Mouse (Mus musculus): Measurements from ENCODE around the gene Chst11. TPM values are rescaled to one million over a fixed set of nuclear protein-coding genes. Genes with fewer than 3 reads are reported as not detected.
A peak's percentile ranks its signal among the peaks of the same experiment; 100 is the strongest.

The Chst11 gene
- polyA plus RNA-seq, 1 experiment = 10.4 TPM

DNA sequence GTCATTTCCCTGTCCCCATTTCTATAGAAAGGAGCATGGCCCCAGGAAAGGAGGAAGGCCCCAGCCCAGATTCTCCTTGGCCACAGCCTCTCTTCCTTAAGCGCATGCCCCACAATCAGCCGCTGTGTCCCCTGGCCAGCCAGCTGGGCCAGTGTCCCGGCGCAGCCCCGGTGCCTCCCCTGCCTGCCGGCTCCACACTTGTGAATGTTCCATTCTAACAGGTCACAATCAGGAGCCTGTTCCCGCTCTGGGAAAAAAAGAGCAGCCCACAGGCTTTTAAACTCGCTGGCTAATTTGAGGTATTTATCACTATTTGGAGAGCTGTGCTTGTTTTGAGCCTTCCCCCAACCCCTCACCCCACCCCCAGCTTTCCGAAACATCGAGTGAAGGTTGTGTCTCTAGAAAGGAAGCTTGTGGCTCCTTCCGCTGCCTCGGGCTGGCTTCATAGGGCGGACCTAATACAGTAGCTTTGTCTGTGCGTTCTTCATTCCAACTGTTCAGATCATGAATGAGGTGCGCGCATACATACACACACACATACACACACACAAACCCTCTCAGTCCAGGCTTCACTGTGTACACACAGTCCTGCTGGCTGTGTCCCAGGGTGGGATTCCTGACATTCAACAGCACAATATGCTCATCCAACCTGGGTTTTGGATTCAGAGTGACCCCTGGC lies 155.1 kb downstream of the Chst11 start:
- peaks cover 81% of the 10 kb centered on the region for H3K4me1 ChIP-seq
- H3K4me3 ChIP-seq (replicated peaks) = no peak overlapping the region
- no peak for TF ChIP-seq GATA1 (IDR thresholded peaks at IDR 0.05; ENCODE audit: borderline replicate concordance, low read length)
- TF ChIP-seq FLI1 (IDR thresholded peaks at IDR 0.05; ENCODE audit: low read length) = no peak
- H3K36me3 ChIP-seq (replicated peaks; ENCODE audit: low read length) = peaks cover 41% of the 10 kb centered on the region
- H3K27me3 ChIP-seq (replicated peaks) = no peaks in the 10 kb centered on the region
- no peaks in the 10 kb centered on the region for H3K9me3 ChIP-seq

DNA sequence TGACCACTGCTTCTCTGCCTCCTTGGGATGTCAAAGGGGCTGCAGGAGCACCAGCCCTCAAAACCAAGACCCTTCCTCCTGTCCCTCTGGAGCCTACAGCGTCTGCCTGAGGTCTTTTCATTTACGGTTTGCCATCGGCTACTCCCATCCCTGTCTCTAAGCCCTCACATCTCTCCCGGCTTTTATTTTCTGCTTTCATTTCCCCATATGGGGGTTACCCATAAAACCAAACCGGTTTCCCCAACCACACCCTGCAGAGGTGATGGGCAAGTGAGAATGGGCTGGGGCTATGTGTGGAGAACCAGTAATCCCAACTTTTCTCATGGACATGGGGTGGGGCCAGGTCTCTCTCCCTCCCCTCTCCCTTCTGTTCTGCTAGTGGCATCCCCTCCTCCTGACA lies 156.1 kb downstream of the Chst11 start:
- no peaks in the 10 kb centered on the region for H3K9me3 ChIP-seq
- no peaks in the 10 kb centered on the region for H3K27me3 ChIP-seq (replicated peaks)
- H3K36me3 ChIP-seq (replicated peaks; ENCODE audit: low read length) = peaks cover 45% of the 10 kb centered on the region
- H3K4me1 ChIP-seq = peaks cover 83% of the 10 kb centered on the region
- H3K4me3 ChIP-seq (replicated peaks) = no peak overlapping the region
- TF ChIP-seq FLI1 (IDR thresholded peaks at IDR 0.05; ENCODE audit: low read length) (no peak), GATA1 (IDR thresholded peaks at IDR 0.05; ENCODE audit: borderline replicate concordance, low read length) (no peak)

DNA sequence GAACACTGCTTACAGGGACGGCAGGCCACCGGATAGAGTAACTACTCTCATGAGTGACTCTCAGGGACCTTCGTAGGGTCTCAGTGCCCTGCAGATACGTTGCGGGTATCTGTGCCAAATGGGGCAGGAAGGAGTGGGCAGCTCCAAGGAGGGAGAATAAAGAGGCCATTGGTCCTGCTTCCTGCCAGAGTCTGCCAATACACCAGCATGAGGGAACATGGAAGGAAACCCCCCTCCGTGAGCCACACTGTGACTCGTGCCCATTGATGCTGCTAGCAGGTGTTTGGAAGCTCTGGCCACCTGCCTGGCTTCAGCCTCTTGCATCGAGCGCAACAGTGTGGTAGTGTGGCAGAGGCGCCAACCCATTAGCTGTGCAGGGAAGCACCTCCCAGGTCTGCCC lies 157.8 kb downstream of the Chst11 start:
- TF ChIP-seq FLI1 (IDR thresholded peaks at IDR 0.05; ENCODE audit: low read length) (no peak), GATA1 (IDR thresholded peaks at IDR 0.05; ENCODE audit: borderline replicate concordance, low read length) (no peak)
- Histone ChIP-seq H3K4me3 (replicated peaks) (peak overlapping the region; percentile 21), H3K9me3 (no peaks in the 10 kb centered on the region), H3K4me1 (peaks cover 88% of the 10 kb centered on the region), H3K27me3 (replicated peaks) (no peaks in the 10 kb centered on the region), H3K36me3 (replicated peaks; ENCODE audit: low read length) (peaks cover 40% of the 10 kb centered on the region)

DNA sequence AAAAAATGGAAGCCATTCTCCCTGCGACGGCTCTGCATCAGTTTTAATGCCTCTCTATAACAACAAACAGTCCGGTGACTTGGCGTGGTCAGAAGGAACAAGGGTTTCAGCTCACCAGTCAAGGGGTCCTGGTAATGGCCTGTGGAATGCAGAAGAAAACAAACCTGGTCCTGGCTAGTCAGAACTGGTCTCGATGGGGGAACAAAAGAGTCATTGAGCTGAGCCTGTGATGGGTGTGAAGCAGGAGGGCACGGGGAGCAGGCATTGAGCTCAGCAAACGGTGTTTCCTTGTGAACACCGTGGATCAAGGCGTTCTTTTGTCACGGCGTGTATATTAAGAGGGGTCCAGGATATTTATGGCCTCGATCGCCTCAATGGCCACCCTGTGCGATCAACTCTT lies 160.5 kb downstream of the Chst11 start:
- Histone ChIP-seq H3K9me3 (no peaks in the 10 kb centered on the region), H3K4me1 (peaks cover 98% of the 10 kb centered on the region), H3K4me3 (replicated peaks) (no peak overlapping the region), H3K27me3 (replicated peaks) (peaks cover 2% of the 10 kb centered on the region), H3K36me3 (replicated peaks; ENCODE audit: low read length) (peaks cover 30% of the 10 kb centered on the region)
- TF ChIP-seq GATA1 (IDR thresholded peaks at IDR 0.05; ENCODE audit: borderline replicate concordance, low read length) (no peak), FLI1 (IDR thresholded peaks at IDR 0.05; ENCODE audit: low read length) (no peak)

DNA sequence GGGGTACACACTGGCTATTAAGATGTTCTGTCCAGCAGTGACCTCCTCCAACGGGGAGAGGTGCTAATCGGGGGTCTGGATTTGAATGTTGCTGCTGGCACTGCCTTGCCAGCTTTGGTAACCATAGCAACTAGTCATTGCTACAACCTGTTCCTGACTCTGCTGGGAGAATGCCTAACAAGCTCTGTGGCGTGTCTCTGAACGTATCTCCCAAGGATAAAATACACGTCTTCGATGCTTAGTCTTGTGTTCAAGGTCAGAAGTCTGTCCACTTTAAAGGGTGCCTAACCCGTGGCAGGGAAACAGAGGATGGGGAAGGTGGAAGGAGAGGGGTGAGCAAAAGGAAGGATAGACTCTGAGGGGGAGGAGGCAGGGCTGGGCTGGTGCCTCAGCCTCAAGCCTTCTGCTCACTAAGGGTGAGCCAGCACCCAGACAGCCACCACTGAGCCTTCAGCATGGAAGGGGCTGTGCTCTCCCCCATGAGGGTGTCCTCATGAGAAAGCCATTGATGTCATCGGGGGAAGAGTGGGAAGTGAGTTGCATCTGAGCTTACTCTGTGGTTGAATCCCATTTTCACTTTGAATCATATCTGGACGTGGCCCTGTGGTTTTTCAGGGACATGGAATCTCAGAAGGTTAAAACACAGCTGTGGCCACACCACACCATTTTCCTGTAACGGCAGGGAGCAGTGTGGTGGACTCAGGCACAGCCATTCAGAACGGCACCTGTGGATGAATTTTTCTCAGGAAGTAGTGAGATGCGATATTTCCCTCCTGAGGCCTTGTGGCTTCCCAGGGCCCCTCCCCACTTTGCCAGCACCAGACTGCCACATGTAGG lies 164.3 kb downstream of the Chst11 start:
- TF ChIP-seq GATA1 (IDR thresholded peaks at IDR 0.05; ENCODE audit: borderline replicate concordance, low read length) (no peak), FLI1 (IDR thresholded peaks at IDR 0.05; ENCODE audit: low read length) (no peak)
- H3K9me3 ChIP-seq = no peaks in the 10 kb centered on the region
- peaks cover 13% of the 10 kb centered on the region for H3K36me3 ChIP-seq (replicated peaks; ENCODE audit: low read length)
- H3K27me3 ChIP-seq (replicated peaks) = peaks cover 2% of the 10 kb centered on the region
- peak overlapping the region; percentile 62 for H3K4me3 ChIP-seq (replicated peaks)
- peaks cover 96% of the 10 kb centered on the region for H3K4me1 ChIP-seq

DNA sequence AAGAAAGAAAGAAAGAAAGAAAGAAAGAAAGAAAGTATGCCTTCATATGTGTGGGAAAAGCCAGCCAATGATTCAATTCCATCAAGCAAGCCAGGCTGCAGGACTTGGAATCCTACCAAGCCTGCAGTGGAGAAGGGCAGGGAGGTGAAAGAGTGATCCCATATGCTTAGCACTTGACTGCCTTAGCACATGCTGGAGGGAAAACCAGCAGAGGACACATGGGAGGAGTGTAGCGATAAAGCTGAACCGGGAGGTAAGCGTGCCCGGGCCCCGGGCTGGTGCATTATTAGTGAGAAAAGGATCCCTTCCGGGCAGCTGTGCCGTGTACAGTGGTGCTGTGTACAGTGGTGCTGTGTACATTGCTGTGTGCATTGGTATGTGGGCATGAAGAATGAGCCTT lies 165.3 kb downstream of the Chst11 start:
- H3K36me3 ChIP-seq (replicated peaks; ENCODE audit: low read length) = peaks cover 18% of the 10 kb centered on the region
- H3K4me1 ChIP-seq = peaks cover 96% of the 10 kb centered on the region
- no peaks in the 10 kb centered on the region for H3K9me3 ChIP-seq
- H3K27me3 ChIP-seq (replicated peaks) = peaks cover 2% of the 10 kb centered on the region
- no peak overlapping the region for H3K4me3 ChIP-seq (replicated peaks)
- no peak for TF ChIP-seq FLI1 (IDR thresholded peaks at IDR 0.05; ENCODE audit: low read length)
- no peak for TF ChIP-seq GATA1 (IDR thresholded peaks at IDR 0.05; ENCODE audit: borderline replicate concordance, low read length)

DNA sequence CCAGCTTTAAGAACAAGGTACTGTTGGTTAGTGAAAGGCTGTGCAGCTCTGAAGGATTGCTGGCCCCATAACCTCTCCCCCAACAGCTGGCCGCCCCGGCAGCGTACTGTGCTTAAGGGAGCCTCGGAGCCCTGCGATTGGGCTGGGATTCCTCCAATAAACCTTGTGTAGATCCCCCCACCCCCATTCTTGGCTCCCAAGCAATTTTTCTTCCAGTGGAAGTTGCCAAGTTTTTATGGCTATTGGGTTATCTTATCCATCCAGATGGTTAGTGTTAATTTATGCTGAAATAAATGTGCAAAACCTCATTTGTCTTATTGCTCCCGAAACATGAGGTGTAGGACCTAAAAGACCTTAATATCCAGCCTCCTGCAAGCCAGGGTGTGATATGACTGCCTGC lies 166.1 kb downstream of the Chst11 start:
- Histone ChIP-seq H3K27me3 (replicated peaks) (peaks cover 2% of the 10 kb centered on the region), H3K36me3 (replicated peaks; ENCODE audit: low read length) (peaks cover 21% of the 10 kb centered on the region), H3K4me1 (peaks cover 94% of the 10 kb centered on the region), H3K4me3 (replicated peaks) (no peak overlapping the region), H3K9me3 (peaks cover 7% of the 10 kb centered on the region)
- TF ChIP-seq FLI1 (IDR thresholded peaks at IDR 0.05; ENCODE audit: low read length) (no peak), GATA1 (IDR thresholded peaks at IDR 0.05; ENCODE audit: borderline replicate concordance, low read length) (no peak)

DNA sequence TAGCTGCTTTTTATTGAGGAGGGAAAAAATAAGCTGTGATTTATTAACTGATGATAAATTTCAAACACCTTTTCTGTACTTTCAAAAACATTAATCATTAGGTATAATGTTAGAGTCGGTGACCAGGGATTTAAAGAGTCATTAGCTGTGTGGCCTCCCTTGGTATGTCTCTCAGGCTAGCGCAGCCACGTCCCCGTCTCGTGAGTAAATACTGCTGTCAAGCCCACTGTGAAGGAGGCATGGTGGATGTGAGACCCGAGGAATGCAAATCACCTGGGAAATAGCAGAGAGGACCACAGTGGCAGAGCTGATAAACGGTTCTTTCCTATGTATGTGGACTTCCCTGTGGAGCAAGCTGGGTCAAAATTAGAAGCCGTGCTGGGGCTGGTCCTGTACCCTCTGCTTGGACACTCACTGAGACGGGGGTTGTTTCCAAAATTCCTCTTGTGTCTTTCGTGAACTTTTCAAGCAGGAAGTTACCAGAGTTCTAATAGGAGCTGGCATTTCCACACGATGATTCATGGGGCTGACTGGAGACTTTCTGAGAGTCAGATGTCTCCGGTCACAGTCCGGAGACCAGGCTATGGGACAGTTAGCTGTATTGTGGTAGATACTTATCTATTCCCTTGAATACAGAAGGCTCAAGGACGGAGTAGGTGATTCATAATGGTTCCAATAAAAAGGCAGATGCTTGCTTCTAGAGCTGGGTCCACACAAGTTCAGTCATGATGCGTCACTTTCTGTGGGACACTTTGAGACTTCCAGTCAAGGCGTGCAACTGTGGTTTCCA lies 166.8 kb downstream of the Chst11 start:
- H3K36me3 ChIP-seq (replicated peaks; ENCODE audit: low read length) = peaks cover 26% of the 10 kb centered on the region

DNA sequence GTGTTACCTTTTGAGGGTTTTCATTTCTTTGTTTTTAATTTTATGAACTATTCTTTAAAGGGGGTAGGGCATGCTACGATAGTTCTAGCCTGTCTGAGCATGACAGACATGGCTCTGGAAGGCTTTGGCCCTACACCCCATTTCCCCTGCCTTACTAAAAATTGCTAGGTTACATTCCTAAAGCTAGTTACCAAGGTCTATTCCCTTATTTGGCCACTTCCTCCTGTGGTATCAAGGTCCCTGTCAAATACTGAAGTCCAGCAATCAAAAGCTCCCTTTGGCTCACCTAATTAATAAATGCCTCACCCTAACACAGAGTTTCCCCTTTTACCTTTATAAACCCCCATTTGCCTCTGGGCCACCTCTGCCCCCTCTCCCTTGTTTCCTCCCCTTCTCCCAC lies 167.4 kb downstream of the Chst11 start:
- peaks cover 10% of the 10 kb centered on the region for H3K9me3 ChIP-seq
- H3K27me3 ChIP-seq (replicated peaks) = peaks cover 2% of the 10 kb centered on the region
- H3K4me1 ChIP-seq = peaks cover 88% of the 10 kb centered on the region
- H3K36me3 ChIP-seq (replicated peaks; ENCODE audit: low read length) = peaks cover 32% of the 10 kb centered on the region
- no peak overlapping the region for H3K4me3 ChIP-seq (replicated peaks)
- no peak for TF ChIP-seq GATA1 (IDR thresholded peaks at IDR 0.05; ENCODE audit: borderline replicate concordance, low read length)
- no peak for TF ChIP-seq FLI1 (IDR thresholded peaks at IDR 0.05; ENCODE audit: low read length)

More for the DNA sequence above, 166.8 kb downstream of the Chst11 start:
- Histone ChIP-seq H3K27me3 (replicated peaks) (peaks cover 2% of the 10 kb centered on the region), H3K4me1 (peaks cover 89% of the 10 kb centered on the region), H3K9me3 (peaks cover 10% of the 10 kb centered on the region), H3K4me3 (replicated peaks) (peak overlapping the region; percentile 31)
- no peak for TF ChIP-seq FLI1 (IDR thresholded peaks at IDR 0.05; ENCODE audit: low read length)
- TF ChIP-seq GATA1 (IDR thresholded peaks at IDR 0.05; ENCODE audit: borderline replicate concordance, low read length) = no peak

Data from megakaryocyte, embryonic 14.5 days (primary cell).